Mouse (Mus musculus): ENCODE results near the gene Smyd3. TPM values are rescaled to one million over a fixed set of nuclear protein-coding genes. Genes with fewer than 3 reads are reported as not detected.
A peak's percentile ranks its signal among the peaks of the same experiment; 100 is the strongest.

Gene Smyd3
- total RNA-seq, 2 experiments from 2014 or later, result 25.8 to 32.2 TPM

- ATAC-seq (replicated peaks; ENCODE audit: low FRiP score, low TSS enrichment, poor library complexity, severe bottlenecking), result no peak
These were observed 261.9 kb downstream of the Smyd3 start for GRCm38 (mm10) chr1:179255826-179256512.

DNA sequence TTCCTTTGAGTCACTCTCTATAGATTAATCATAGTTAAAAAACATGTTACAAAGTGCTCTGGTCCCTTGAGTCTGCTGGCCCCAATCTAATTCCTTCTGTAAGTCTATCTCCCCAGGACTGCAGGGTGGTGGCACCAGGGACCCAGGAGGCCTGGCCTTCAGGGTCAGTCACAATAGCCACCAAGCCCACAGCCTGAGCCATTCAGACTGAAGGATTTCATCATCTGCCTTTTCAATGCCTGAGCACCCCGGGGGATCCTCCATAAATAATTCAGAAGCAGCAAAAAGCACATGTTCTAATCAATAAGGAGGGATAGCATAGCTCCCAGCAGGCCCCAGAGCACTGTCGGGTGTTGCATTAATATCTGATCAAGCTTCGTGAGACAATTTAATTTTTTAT is 263.3 kb downstream of the Smyd3 start:
- ATAC-seq (replicated peaks; ENCODE audit: low FRiP score, low TSS enrichment, poor library complexity, severe bottlenecking), result no peak

DNA sequence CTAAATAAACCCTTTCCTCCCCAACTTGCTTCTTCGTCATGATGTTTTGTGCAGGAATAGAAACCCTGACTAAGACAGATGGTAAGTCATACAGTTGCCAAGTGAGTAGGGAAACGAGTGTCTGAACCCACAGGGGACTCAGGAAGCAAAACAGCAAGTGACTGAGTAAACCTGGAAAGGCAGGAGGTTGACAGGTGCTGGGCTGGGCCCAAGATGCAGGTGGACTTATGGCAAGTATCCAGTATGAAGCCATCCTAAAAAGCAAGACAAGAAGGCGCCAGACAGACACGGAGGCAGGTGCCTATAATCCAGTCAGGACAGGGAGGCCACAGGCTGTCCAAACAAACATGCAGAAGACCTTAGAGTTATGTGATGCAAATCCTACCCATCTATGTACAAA is 265.2 kb downstream of the Smyd3 start:
- ATAC-seq (replicated peaks; ENCODE audit: low FRiP score, low TSS enrichment, poor library complexity, severe bottlenecking), result no peak

GRCm38 (mm10) chr1:179250388-179250787 is 267.5 kb downstream of the Smyd3 start:
- ATAC-seq (replicated peaks; ENCODE audit: low FRiP score, low TSS enrichment, poor library complexity, severe bottlenecking), result no peak

DNA sequence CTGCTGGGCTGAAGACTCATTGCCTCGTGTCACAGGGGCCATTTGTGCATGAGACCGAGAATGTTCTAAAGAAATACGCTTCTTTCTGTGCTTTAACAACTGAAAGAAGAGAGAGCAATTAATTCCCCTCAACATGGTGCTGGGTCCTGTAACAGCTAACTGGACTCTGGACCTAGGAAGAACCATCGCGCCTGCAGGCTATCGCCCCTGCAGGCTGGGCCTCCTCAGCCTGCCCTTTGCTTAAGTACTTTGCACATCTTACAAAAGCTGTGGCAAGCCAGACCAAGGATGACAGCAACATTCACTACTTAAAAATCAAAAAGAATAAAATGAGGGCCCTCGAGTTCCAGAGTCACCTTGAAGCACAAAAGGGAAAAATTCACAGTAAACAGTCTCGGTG is 274.3 kb downstream of the Smyd3 start:
- ATAC-seq (replicated peaks; ENCODE audit: low FRiP score, low TSS enrichment, poor library complexity, severe bottlenecking), result no peak

GRCm38 (mm10) chr1:179240663-179241279 is 277.1 kb downstream of the Smyd3 start:
- no peak for ATAC-seq (replicated peaks; ENCODE audit: low FRiP score, low TSS enrichment, poor library complexity, severe bottlenecking)

- no peak for ATAC-seq (replicated peaks; ENCODE audit: low FRiP score, low TSS enrichment, poor library complexity, severe bottlenecking)
These were observed 279.2 kb downstream of the Smyd3 start for GRCm38 (mm10) chr1:179238639-179239038.

GRCm38 (mm10) chr1:179237989-179238388 is 279.9 kb downstream of the Smyd3 start:
- 0 out of 2 replicates have a peak, but pooled peaks have one; percentile 41 for ATAC-seq (replicated peaks; ENCODE audit: low FRiP score, low TSS enrichment, poor library complexity, severe bottlenecking)

- no peak for ATAC-seq (replicated peaks; ENCODE audit: low FRiP score, low TSS enrichment, poor library complexity, severe bottlenecking)
These were observed 281.5 kb downstream of the Smyd3 start for GRCm38 (mm10) chr1:179236217-179236840.

- ATAC-seq (replicated peaks; ENCODE audit: low FRiP score, low TSS enrichment, poor library complexity, severe bottlenecking), result peak; percentile 83
These were observed 285.8 kb downstream of the Smyd3 start for GRCm38 (mm10) chr1:179231777-179232661.

GRCm38 (mm10) chr1:179229515-179229914 is 288.3 kb downstream of the Smyd3 start:
- no peak for ATAC-seq (replicated peaks; ENCODE audit: low FRiP score, low TSS enrichment, poor library complexity, severe bottlenecking)

- no peak; the same call in 1 of the 2 replicates for ATAC-seq (replicated peaks; ENCODE audit: low FRiP score, low TSS enrichment, poor library complexity, severe bottlenecking)
These were observed 297.6 kb downstream of the Smyd3 start for GRCm38 (mm10) chr1:179220290-179220689.

- ATAC-seq (replicated peaks; ENCODE audit: low FRiP score, low TSS enrichment, poor library complexity, severe bottlenecking), result no peak
These were observed 299.8 kb downstream of the Smyd3 start for GRCm38 (mm10) chr1:179218061-179218460.

DNA sequence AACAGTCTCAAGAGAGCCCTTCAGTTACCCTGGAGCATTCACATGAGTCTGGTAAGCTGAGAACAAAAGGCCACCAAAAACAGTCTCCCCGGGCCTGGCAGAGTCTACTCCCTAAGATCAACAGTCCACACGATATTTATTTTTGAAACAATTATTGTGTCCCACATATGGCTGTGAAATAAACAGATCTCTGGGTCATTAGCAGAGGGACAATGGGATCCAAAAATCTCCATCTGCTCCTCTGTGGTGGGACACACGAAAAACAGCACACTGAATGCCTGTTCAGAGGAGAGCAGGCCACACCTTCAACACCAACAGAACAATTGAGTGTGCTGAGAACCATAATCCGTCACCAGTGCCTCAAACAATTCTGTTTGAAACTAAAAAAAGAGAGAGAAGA is 300.8 kb downstream of the Smyd3 start:
- ATAC-seq (replicated peaks; ENCODE audit: low FRiP score, low TSS enrichment, poor library complexity, severe bottlenecking), result no peak

DNA sequence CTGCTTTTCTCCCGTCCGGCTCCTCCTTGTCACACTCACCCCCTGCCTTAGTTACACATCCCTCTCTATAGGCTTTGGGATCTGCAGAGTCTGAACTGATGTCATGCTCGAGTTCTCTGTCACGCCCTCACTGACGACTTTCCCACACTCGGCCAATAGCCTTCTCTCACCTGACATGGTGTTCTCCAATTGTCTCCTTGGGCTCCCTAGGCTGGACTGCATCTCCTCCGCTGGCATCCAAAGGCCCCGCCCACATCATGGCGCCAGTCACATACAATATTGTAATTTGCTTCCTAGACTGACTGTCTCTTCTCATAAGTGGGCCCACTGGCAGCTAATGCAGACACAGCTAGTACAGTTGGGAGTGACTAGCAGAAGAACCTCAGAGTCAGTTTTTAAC is 304.5 kb downstream of the Smyd3 start:
- ATAC-seq (replicated peaks; ENCODE audit: low FRiP score, low TSS enrichment, poor library complexity, severe bottlenecking), result no peak

DNA sequence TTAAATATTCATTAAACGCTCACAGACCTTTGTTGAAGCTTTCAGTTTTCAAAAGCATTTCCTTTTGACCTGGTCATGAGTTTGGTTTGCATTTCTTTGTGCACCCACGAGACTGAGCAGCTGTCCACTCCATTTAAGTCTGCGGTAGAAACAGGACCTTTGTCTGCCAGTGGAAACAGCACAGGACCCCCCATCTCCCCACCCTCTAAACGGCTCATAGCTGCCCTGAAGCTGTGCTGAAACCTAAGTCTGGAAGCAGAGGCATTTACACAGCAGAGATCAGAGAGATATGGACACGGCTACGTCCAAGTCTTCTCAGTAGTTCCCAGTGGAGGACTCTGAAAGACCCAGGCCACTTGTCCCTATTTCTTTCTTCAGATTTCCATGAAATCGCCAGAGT is 305.5 kb downstream of the Smyd3 start:
- no peak for ATAC-seq (replicated peaks; ENCODE audit: low FRiP score, low TSS enrichment, poor library complexity, severe bottlenecking)

- ATAC-seq (replicated peaks; ENCODE audit: low FRiP score, low TSS enrichment, poor library complexity, severe bottlenecking), result no peak
These were observed 306.5 kb downstream of the Smyd3 start for GRCm38 (mm10) chr1:179211313-179211712.

- ATAC-seq (replicated peaks; ENCODE audit: low FRiP score, low TSS enrichment, poor library complexity, severe bottlenecking), result no peak
These were observed 309.8 kb downstream of the Smyd3 start for GRCm38 (mm10) chr1:179207846-179208595.

DNA sequence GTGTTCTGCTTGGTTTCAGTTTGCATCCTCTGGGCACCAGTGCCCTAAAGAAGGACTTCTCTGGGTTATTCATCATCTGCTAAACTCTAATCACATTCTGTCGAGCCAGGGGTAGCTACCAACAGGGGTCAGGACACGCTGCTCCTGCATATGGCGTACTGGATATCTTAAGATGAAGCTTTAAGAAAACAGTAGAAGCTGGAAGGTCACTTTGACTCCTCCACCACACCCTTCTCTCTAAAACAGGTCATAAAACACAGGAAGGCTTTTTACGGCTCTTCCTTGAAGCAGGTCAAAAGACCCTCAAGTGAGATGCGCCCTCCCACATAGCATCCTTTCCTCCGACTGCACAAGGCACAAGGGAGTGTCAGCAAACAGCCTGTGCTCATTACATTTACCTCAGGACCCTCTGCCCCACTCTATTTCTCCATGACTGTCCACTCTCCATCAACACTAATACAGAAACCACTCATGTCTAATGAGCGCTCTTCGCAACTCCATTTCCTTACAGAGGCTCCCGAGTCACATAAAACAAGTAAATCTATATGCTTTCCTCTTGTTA is 310.6 kb downstream of the Smyd3 start:
- ATAC-seq (replicated peaks; ENCODE audit: low FRiP score, low TSS enrichment, poor library complexity, severe bottlenecking), result no peak
